Mouse (Mus musculus): ENCODE data around the gene U2af1l4. TPM values are rescaled to one million over a fixed set of nuclear protein-coding genes. Genes with fewer than 3 reads are reported as not detected.

The U2af1l4 gene
- 92.3 and 94.5 TPM in 2 replicates for polyA plus RNA-seq (2014; fragmentation: Nextera tagmentation; extraction: Ambion mirVana)

DNA sequence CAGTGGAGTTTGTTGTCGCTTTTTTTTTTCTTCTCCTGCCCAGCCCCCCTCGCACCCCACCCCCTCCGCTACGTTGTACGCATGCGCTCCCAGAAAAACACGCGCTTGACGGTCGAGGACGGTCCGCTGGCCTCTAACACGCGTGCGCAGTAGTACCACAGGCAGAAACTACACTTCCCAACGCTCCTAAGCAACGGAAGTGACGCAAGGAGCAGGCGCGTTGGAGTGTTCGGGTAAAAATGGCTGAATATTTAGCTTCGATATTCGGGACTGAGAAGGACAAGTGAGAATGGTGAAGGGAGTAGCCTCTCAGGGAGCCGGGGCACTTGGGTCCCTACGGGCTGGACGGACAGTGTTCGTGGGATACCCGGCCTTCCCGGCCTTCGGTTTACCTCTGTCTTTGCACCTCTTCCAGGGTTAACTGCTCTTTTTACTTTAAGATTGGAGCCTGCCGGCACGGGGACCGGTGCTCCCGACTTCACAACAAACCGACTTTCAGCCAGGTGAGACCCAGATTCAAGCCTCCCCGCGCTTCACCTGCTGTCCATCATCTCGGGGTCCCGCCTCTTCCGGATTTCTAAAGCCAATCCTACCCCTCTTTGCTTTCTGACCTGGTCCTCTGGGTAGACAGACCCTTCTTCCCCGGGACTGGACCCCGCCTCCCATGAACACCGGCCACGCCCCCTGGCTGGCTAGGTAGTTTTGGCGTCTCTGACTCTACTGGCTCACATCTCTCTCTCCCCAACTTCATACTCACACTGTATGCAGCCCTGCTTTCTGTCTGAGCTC is at the start of gene U2af1l4, which contains the start of the genes Gm49396 and Psenen:
Gene U2af1l4 (plus strand): TSS at position 185 of the 789 bp plus-strand sequence.
Gene Gm49396 (plus strand): TSS at position 228 of the 789 bp plus-strand sequence.
Gene Psenen (minus strand): TSS at position 511 of the 789 bp plus-strand sequence.
- peak; percentile 84 for ATAC-seq (replicated peaks; ENCODE audit: low FRiP score, low TSS enrichment, low read depth)
- peak within 1 kb of the TSS; percentile 60 for H3K4me2 ChIP-seq (ENCODE audit: low read length)
- H3K27ac ChIP-seq (ENCODE audit: low read depth): peak within 1 kb of the TSS; percentile 96
- under 1% methylated on average over 45 of the region's 45 CpGs for WGBS
- peak; percentile 92 for DNase-seq (ENCODE audit: low spot score)
- H3K27me3 ChIP-seq (replicated peaks; ENCODE audit: control insufficient read depth, insufficient read depth, low read length): no peaks in the 10 kb centered on the region
- peaks cover 27% of the 10 kb centered on the region for H3K36me3 ChIP-seq (ENCODE audit: control insufficient read depth, insufficient read depth, low read length)
- peak within 1 kb of the TSS; percentile 83 for H3K4me3 ChIP-seq (ENCODE audit: low read depth, low read length)
- H3K9ac ChIP-seq (ENCODE audit: low read length): peak within 1 kb of the TSS; percentile 81
- H3K4me1 ChIP-seq (replicated peaks; ENCODE audit: control insufficient read depth, insufficient read depth, low read length): peaks cover 15% of the 10 kb centered on the region; the same call in 1 of the 2 replicates
- no peaks in the 10 kb centered on the region for H3K9me3 ChIP-seq (ENCODE audit: control insufficient read depth, low read length)

DNA sequence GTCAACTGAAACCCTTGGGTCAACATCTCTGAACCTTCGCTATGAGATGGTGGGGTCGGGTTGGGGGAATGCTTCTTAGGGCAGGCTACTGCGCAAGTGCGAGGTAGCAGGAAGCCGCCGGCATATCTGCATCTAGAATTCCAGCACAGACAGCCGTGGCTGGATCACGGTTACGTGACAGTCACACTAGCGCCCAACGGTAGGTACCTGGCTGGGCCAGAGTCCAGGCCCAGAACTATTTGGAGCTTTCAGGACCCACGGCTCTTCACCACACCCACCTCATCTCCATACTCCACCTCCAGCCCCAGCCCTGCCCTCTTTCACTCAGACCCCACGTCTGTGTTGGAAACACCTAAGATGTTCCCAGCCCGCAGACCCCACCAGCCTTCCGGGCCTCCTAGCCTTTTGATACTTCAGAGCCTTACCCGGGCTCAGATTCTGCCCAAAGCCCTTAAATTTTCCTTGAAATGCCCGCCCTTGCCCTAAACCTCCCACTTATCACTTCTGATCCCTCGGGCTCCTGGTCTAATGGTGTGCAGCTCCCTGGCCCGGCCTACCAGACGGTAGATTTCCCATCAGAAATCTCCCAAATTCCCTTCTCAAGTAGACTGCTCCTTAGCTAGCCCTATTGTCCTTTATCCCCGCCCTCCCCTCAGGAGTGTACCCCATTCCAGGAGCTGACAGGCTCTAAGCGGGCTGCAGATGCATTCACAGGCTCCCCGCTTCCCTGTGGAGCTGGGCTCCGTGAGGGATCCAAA is 47.9 kb upstream of the U2af1l4 start:
- no peak overlapping the region for H3K9ac ChIP-seq (ENCODE audit: low read length)
- no peak overlapping the region for H3K4me2 ChIP-seq (ENCODE audit: low read length)
- no peaks in the 10 kb centered on the region for H3K27me3 ChIP-seq (replicated peaks; ENCODE audit: control insufficient read depth, insufficient read depth, low read length)
- no peak overlapping the region for H3K27ac ChIP-seq (ENCODE audit: low read depth)
- WGBS: 58% methylated on average over 24 of the region's 24 CpGs
- no peak overlapping the region for H3K4me3 ChIP-seq (ENCODE audit: low read depth, low read length)
- DNase-seq (ENCODE audit: low spot score) (no peak), ATAC-seq (replicated peaks; ENCODE audit: low FRiP score, low TSS enrichment, low read depth) (no peak)
- no peaks in the 10 kb centered on the region for H3K4me1 ChIP-seq (replicated peaks; ENCODE audit: control insufficient read depth, insufficient read depth, low read length)
- H3K9me3 ChIP-seq (ENCODE audit: control insufficient read depth, low read length): no peaks in the 10 kb centered on the region
- H3K36me3 ChIP-seq (ENCODE audit: control insufficient read depth, insufficient read depth, low read length): no peaks in the 10 kb centered on the region

DNA sequence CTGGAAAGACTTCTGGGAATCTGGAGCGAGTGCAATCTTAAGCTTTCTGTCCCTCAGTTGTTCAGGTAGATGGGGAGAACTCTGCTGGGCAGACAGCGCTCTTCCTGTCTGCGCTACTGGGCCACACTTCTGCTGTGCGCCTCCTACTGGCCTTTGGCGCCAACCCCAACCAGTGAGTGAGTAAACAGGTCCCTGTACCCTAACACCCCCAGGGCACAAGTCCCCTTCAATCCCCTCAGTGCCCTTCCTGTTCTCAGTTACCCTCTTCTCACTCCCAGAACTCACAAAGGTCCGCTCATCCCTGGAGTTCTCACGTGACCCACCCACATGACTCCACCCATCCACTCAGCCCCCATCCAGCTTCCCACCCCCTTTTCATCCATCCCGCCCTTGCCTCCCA is 44.8 kb upstream of the U2af1l4 start:
- no peaks in the 10 kb centered on the region for H3K4me1 ChIP-seq (replicated peaks; ENCODE audit: control insufficient read depth, insufficient read depth, low read length)
- H3K9me3 ChIP-seq (ENCODE audit: control insufficient read depth, low read length): no peaks in the 10 kb centered on the region
- DNase-seq (ENCODE audit: low spot score) (no peak), ATAC-seq (replicated peaks; ENCODE audit: low FRiP score, low TSS enrichment, low read depth) (no peak)
- H3K27ac ChIP-seq (ENCODE audit: low read depth): no peak overlapping the region
- no peak overlapping the region for H3K4me2 ChIP-seq (ENCODE audit: low read length)
- no peaks in the 10 kb centered on the region for H3K27me3 ChIP-seq (replicated peaks; ENCODE audit: control insufficient read depth, insufficient read depth, low read length)
- peaks cover 4% of the 10 kb centered on the region for H3K36me3 ChIP-seq (ENCODE audit: control insufficient read depth, insufficient read depth, low read length)
- 36% methylated on average over 8 of the region's 8 CpGs for WGBS
- H3K4me3 ChIP-seq (ENCODE audit: low read depth, low read length): no peak overlapping the region
- no peak overlapping the region for H3K9ac ChIP-seq (ENCODE audit: low read length)

DNA sequence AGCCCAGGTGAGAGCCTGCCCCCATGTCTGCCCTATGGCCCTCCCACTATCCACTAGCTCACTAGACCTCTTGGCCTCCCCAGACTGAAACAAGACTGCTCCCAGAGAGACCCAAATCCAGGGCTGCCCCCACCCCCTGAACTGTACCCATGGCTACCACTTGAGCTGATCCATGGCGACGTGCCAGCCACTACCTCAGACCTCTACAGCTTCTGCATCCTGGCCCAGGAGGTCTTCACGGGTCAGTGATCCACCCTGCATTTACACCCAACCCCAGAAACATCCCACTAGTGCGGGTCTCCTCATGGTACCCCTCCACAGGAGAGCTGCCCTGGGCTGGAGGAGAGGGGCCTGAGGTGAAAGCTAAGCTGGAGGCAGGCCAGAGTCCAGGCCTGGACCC is 42.7 kb upstream of the U2af1l4 start:
- Histone ChIP-seq H3K4me1 (replicated peaks; ENCODE audit: control insufficient read depth, insufficient read depth, low read length) (no peaks in the 10 kb centered on the region), H3K4me2 (ENCODE audit: low read length) (no peak overlapping the region), H3K27ac (ENCODE audit: low read depth) (no peak overlapping the region), H3K4me3 (ENCODE audit: low read depth, low read length) (no peak overlapping the region), H3K27me3 (replicated peaks; ENCODE audit: control insufficient read depth, insufficient read depth, low read length) (no peaks in the 10 kb centered on the region), H3K9me3 (ENCODE audit: control insufficient read depth, low read length) (no peaks in the 10 kb centered on the region), H3K9ac (ENCODE audit: low read length) (no peak overlapping the region), H3K36me3 (ENCODE audit: control insufficient read depth, insufficient read depth, low read length) (peaks cover 22% of the 10 kb centered on the region)
- WGBS: 72% methylated on average over 4 of the region's 4 CpGs
- DNase-seq (ENCODE audit: low spot score) (no peak), ATAC-seq (replicated peaks; ENCODE audit: low FRiP score, low TSS enrichment, low read depth) (no peak)

DNA sequence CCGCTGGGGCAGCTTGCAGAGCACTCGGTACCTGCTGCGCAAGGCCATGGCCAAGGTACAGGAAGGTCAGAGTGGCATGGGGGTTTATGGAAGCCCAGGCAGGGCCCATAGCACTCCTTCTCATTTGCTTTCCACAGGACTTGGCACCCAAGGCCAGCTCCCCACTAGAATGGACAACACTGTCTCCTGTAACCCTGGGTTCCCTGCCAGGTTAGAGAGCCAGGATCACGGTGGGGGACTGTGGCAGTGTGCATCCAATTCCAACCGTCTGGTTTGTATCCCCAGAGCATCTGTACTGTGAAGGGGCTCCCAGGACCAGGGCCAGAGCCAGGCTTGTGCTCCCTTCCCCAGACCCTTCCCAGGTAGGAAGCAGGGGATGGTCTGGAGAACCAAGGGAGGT is 42.2 kb upstream of the U2af1l4 start:
- H3K27me3 ChIP-seq (replicated peaks; ENCODE audit: control insufficient read depth, insufficient read depth, low read length): no peaks in the 10 kb centered on the region
- DNase-seq (ENCODE audit: low spot score): no peak
- no peak overlapping the region for H3K4me2 ChIP-seq (ENCODE audit: low read length)
- H3K9me3 ChIP-seq (ENCODE audit: control insufficient read depth, low read length): no peaks in the 10 kb centered on the region
- H3K36me3 ChIP-seq (ENCODE audit: control insufficient read depth, insufficient read depth, low read length): peaks cover 27% of the 10 kb centered on the region
- H3K9ac ChIP-seq (ENCODE audit: low read length): no peak overlapping the region
- H3K27ac ChIP-seq (ENCODE audit: low read depth): no peak overlapping the region
- no peak overlapping the region for H3K4me3 ChIP-seq (ENCODE audit: low read depth, low read length)
- no peak for ATAC-seq (replicated peaks; ENCODE audit: low FRiP score, low TSS enrichment, low read depth)
- 87% methylated on average over 5 of the region's 5 CpGs for WGBS
- peaks cover under 1% of the 10 kb centered on the region; the same call in 1 of the 2 replicates for H3K4me1 ChIP-seq (replicated peaks; ENCODE audit: control insufficient read depth, insufficient read depth, low read length)

DNA sequence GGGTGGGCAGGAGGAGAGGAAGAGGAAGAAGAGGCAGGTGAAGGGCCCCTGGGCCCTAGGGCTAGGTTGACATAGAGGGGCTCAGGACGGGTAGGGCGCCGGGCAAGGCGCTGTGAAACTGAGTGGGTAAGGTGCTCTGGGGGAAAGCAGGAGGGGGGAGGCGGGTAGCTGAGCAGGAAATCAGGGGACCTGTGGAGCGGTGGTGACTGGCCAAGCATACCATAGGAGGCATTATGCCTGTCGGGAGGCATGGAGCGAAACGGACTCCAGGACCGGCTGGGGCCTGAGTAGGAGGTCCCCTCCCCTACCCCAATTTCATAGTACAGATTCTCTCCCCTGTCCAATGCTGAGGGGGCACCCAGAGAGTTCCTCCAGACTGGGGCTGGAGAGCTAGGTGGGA is 40.2 kb upstream of the U2af1l4 start:
- peaks cover 11% of the 10 kb centered on the region for H3K4me1 ChIP-seq (replicated peaks; ENCODE audit: control insufficient read depth, insufficient read depth, low read length)
- no peak overlapping the region for H3K27ac ChIP-seq (ENCODE audit: low read depth)
- DNase-seq (ENCODE audit: low spot score) (no peak), ATAC-seq (replicated peaks; ENCODE audit: low FRiP score, low TSS enrichment, low read depth) (no peak)
- no peak overlapping the region for H3K9ac ChIP-seq (ENCODE audit: low read length)
- no peaks in the 10 kb centered on the region for H3K9me3 ChIP-seq (ENCODE audit: control insufficient read depth, low read length)
- H3K27me3 ChIP-seq (replicated peaks; ENCODE audit: control insufficient read depth, insufficient read depth, low read length): no peaks in the 10 kb centered on the region
- H3K36me3 ChIP-seq (ENCODE audit: control insufficient read depth, insufficient read depth, low read length): peaks cover 28% of the 10 kb centered on the region
- no peak overlapping the region for H3K4me3 ChIP-seq (ENCODE audit: low read depth, low read length)
- no peak overlapping the region for H3K4me2 ChIP-seq (ENCODE audit: low read length)
- WGBS: 86% methylated on average over 10 of the region's 10 CpGs

DNA sequence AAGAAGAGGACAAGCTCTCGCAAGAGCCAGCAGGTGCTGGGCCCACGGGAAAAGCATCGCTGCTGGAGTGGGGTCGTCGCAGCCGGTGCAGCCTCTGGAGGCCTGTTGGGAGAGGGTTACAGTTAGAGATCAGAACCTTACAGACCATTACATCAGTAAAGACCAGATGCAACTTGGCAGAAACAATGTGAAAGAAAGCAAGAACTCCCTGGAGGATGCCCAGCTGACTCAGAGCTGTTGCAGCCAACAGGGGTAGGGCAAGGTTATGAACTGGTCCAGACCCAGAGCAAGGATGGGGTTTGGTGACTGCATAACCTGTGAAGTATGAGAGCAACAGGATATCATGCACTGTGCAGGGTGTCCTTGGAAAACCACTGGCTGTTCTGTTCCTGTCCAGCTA is 38.6 kb upstream of the U2af1l4 start:
- WGBS: 85% methylated on average over 6 of the region's 6 CpGs
- H3K4me2 ChIP-seq (ENCODE audit: low read length): no peak overlapping the region
- ATAC-seq (replicated peaks; ENCODE audit: low FRiP score, low TSS enrichment, low read depth): no peak
- no peak for DNase-seq (ENCODE audit: low spot score)
- peaks cover 11% of the 10 kb centered on the region for H3K4me1 ChIP-seq (replicated peaks; ENCODE audit: control insufficient read depth, insufficient read depth, low read length)
- no peak overlapping the region for H3K4me3 ChIP-seq (ENCODE audit: low read depth, low read length)
- no peak overlapping the region for H3K27ac ChIP-seq (ENCODE audit: low read depth)
- H3K9me3 ChIP-seq (ENCODE audit: control insufficient read depth, low read length): no peaks in the 10 kb centered on the region
- H3K36me3 ChIP-seq (ENCODE audit: control insufficient read depth, insufficient read depth, low read length): peaks cover 44% of the 10 kb centered on the region
- no peak overlapping the region for H3K9ac ChIP-seq (ENCODE audit: low read length)
- no peaks in the 10 kb centered on the region for H3K27me3 ChIP-seq (replicated peaks; ENCODE audit: control insufficient read depth, insufficient read depth, low read length)

DNA sequence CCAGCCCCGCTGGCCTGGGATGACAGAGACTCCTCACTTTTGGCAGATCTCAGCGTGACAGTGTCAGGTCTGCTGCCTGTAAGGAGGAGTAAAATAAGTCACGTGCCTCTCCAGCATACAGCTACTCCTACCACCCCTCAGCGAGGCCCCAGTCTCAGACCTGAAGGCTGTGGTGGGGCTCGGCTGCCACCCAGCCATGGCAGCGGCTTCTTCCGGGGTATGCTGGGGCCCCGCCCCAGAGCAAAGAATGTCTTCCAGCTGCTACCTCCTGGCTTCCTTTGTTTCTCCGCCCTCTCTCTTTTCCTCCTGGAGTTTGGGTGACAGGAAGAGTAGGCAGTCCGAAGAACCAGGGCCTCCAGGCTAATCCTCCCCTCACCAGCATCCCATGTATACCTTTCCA is 37.1 kb upstream of the U2af1l4 start:
- H3K9ac ChIP-seq (ENCODE audit: low read length): peak overlapping the region; percentile 4; the same call in 1 of the 2 replicates
- peak overlapping the region; percentile 35 for H3K4me2 ChIP-seq (ENCODE audit: low read length)
- H3K9me3 ChIP-seq (ENCODE audit: control insufficient read depth, low read length): no peaks in the 10 kb centered on the region
- H3K4me1 ChIP-seq (replicated peaks; ENCODE audit: control insufficient read depth, insufficient read depth, low read length): peaks cover 11% of the 10 kb centered on the region
- H3K27me3 ChIP-seq (replicated peaks; ENCODE audit: control insufficient read depth, insufficient read depth, low read length): no peaks in the 10 kb centered on the region
- ATAC-seq (replicated peaks; ENCODE audit: low FRiP score, low TSS enrichment, low read depth): peak; percentile 48; the same call in 1 of the 2 replicates
- no peak overlapping the region for H3K4me3 ChIP-seq (ENCODE audit: low read depth, low read length)
- DNase-seq (ENCODE audit: low spot score): no peak
- WGBS: 23% methylated on average over 10 of the region's 10 CpGs
- H3K36me3 ChIP-seq (ENCODE audit: control insufficient read depth, insufficient read depth, low read length): peaks cover 57% of the 10 kb centered on the region
- H3K27ac ChIP-seq (ENCODE audit: low read depth): peak overlapping the region; percentile 24; the same call in 1 of the 2 replicates

Measured in intestine, embryonic 14.5 days (tissue).